Mouse (Mus musculus) brain, adult 2 months (tissue): ENCODE measurements at regions not wholly inside any gene's neighbourhood (a gene's known extent, or its start where the extent isn't known, plus 50 kb on each side); places are given as distances from the start of the nearest gene placed in this dataset.

ENCODE experiments used
- DNase-seq: peaks from one replicate; pipeline ENCODE4 v3.0.0; 2011; ENCODE audit warnings: low read depth, low spot score

DNA sequence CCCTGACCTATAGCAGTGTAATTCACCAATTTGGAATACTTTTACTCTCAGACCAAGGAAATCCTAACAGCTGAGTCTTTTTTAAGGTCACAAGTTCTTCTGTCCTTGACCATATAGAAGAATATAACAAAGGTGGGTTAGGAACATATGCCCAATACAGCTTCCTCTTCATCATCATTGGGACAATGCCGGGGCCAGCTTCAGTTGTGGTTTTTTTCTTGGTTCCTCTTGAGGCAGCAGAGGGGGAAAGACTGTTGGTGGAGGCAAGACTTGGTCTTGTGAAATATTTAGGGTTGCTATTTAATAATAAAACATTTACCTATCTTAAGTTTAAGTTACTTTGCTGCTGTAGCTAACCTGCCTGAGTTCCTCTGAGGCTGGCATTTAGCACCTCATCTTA is 144.8 kb upstream of the Htr1f start:
- no peak for DNase-seq

DNA sequence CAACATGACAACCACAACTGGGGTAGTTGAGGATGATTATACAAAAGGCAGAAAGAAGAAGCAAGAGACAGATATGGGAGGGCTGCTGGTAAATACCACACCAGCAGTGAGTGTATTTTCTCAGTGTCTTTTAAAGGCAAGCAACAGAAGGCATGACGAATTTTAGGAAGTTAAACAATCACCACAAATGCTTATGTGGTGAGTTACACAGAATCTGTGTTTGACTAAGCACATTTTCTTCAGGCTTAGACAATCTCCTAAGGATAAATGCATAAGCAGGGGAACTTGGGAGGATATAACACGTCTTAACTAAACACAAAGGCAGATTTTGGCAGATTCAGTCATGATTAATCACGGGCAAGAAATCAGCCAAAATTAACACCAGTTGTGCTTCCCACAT is 141.8 kb upstream of the Htr1f start:
- peak; percentile 60 for DNase-seq

DNA sequence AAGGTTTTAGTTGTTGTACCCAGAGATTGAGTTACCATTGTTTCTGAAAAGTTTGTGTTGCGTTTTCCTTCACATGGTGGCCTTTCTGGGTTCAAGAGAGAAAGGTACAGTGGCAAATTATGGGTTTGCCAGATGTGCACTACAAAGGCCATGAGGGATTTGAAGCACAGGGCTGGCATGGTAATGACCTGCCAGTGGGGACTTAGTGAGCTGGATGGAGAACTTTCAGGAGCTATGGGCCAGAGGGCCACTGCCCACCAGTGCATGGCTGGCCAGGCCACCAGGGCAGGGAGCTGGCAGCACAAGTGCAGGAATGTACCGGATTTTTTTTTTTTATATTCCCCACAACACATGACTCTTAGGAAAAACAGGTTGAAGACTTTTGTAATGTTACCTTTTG is 128.8 kb upstream of the Htr1f start:
- DNase-seq: no peak

DNA sequence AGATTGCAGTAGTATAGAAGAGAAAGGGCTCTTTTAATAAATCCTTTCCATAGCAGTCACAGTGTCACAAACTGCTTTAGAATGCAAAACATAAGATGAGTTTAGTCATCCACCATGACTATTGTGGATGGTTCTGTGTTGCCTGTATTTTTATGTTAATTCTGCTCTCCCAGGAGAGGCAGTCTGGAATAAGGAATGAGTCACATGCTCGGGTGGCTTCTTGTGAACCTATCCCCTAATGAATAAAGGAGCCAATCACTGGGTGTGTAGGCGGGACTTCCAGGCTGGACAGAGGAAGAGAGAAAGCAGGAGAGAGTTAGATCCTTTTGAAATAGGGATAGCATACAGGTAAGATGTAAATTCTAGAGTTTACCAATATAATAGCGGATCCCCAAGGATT is 128.3 kb upstream of the Htr1f start:
- no peak for DNase-seq

DNA sequence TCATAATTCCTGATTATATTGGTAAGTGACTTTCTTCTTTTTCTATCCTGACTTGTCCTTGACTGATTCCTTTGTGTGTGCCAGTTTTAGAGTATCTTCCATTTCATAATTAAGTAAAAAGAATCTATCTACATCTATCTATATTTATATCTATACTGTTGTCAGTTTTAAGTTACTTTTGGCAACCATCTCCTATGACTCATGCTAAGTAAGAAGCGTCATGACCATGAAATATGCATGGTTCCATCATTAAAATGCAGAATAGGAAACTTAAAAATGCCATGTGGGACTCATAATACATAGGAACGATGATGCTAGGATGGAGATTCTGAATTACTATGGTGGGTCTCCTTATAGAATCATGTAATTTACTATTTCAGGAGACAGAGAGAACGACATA is 113.8 kb upstream of the Htr1f start:
- DNase-seq: no peak

DNA sequence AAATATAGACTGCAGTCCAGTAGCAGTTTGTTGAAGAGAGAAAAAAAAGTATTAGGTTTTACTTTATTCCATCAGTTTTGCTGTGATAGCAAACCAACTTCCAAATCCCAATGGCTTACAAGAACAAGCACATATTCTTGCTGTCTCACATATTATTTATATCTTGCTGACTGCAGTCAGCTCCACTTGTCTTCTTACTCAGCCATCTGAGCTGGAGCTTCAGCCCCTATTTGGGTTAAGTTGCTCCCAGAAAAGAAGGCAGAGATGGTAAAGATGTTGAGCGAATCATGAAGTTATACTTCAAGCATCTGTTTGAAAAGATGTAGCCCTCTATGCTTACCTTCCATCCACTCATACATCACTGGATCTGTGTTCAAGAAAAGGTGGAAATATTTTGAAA is 106.7 kb upstream of the Htr1f start:
- DNase-seq: peak; percentile 53

DNA sequence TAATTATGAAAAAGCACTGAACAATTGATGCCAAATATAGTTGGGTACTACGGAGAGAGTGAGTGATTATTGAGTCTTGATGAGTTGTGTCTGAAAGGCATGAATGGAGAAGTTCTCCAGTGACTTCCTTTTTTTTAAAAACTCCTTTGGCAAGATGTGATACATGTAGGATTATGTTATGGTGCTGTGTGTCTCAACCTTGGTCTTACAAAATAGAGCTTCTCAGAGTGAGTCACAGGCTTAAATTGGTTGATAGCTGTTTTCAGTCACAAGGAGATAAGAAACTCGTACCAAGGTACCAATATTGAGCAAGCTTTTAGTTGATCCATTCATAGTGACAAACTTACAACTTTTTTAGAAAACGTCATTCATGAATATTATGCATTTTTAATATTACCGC is 95.7 kb upstream of the Htr1f start:
- no peak for DNase-seq

DNA sequence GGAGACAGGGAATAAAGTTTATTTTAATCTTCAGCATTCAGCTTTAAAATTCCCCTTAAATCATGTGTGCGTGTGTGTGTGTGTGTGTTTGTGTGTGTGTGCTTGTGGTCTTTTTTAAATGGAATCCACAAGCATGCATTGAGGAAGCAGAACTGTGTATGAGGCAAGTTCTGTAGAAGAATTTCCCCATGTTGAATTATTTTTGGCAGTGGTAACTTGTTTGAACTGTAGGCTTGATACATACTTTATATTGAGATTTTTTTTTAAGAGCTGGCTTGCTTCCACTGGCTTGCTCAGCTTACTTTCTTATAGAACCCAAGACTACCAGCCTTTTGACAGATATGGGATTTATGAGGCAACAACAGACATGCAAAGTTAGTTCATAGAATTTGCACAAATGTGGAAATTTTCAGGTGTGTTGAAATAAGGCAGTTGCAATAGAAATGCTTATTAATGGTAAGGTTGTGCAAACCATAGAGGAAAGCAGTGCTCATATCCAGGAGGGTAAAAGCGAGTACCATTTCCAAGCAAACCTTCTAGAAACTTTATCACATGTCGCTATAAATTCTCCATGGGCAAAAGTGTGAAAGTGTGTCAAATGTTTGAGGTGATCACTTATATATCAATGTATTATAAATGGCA is 91.7 kb upstream of the Htr1f start:
- no peak for DNase-seq

DNA sequence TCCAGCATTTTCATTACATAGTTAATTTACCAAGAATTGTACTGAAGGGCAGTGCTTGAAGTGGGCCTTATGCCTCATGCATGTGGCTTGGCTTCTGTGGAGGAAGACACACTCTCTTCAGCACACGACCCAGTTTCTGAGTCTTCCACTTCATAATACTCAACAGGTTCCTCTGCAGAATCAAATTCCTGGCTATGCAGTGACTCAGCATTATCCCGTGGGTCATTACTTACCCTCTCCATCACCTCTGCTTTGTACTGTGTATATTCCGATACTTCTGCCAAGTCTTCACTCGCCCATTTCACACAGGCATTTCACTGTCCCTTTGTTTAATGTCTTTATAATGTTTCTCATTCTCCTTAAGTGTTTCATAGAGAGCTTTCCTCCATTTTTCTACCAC is 90.1 kb upstream of the Htr1f start:
- no peak for DNase-seq

DNA sequence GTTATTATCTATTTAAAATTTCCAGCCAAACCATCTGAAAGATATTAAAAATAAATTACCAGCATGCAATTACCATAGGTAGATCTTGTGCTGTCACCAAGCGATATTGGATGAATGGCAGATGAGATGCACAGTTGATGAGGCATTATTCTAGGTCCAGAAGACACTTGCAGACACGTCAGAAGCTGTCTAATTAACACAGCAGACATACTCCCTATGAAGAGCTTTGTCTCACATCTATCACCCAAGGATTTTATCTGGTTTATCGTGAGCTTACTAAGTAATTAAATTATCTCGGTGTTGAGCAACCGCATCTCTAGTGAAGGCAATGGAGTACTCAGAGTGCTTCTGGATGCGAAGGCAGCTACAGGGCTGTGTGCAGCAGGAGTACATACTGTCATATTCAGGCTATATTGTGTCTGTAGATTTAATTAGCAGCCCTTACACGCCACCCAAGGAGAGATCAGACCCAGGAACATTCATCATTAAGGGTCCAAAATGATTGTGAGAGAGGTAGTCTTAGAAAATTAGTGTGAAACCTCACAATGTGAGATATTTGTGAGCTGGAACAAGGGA is 86.0 kb upstream of the Htr1f start:
- DNase-seq: no peak

DNA sequence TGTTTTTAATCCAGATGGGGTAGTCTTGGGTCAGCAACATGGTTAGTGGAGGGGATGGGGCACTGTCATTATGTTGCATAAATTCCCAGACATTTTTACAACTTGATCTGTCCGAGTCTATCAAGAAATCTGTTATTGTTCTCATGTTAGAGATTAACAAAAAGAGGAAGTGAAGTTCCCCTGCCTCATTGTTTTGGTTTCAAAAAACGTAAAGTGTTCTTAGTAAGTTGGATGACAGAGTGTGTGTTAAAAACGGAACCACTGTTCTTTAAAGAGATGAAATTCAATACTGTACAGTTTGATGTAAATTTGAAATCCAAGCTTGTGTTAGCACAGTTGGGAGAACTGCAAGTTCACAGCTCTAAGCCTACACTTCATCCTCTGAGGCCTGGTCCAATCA is 68.9 kb upstream of the Htr1f start:
- no peak for DNase-seq

DNA sequence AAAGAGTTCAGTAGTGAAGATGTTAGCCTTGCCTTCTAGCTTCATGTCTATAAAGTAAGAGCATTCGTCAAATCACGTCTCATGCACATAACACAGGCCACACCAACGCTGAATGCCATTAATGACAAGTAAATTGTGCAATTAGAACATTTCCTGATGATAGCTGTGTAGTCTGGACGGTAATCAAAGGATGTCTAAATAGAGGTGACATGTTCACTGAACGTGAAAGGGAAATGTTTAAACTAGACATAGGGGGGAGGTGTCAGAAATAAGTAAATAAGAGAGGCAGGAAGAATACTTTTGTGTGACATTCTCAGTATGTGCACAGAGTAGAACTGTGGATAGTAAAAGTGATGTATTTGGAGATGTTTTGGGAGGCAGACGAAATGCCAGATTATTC is 61.5 kb upstream of the Htr1f start:
- DNase-seq: no peak

DNA sequence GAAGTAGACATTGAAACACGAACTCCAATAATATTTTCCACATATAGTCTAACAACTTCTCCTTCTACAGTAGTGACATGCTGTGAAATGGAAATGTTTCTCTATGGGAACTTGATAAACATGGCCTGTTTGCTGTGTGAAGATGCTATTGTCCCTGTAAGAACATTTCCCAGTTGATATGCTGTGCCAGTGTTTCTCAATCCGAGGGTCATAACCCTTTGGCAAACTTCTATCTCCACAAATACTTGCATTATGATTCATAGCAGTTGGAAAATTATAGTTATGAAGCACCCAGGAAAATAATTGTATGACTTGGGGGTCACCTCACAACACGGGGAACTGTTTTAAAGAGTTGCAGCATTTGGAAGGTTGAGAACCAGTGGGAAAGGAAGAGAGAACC is 57.1 kb upstream of the Htr1f start:
- DNase-seq: no peak

DNA sequence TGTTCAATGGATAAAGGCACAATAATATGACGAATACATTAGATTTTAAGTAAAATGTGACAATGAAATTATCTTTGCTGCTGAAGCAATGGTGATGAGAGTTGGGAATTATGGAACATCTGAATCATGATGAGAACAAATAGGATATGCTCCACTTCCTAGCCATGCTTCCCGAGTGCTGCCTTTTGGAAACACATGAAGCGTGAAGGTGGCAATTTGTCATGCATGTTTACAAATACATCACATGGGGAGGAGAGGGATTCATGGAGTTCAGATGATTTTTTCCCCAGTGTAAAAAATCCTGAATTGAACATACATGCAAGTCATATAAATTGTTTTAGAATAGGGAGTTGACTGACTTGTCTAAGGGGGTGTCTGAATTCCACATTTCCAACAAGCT is 54.6 kb upstream of the Htr1f start:
- DNase-seq: no peak

DNA sequence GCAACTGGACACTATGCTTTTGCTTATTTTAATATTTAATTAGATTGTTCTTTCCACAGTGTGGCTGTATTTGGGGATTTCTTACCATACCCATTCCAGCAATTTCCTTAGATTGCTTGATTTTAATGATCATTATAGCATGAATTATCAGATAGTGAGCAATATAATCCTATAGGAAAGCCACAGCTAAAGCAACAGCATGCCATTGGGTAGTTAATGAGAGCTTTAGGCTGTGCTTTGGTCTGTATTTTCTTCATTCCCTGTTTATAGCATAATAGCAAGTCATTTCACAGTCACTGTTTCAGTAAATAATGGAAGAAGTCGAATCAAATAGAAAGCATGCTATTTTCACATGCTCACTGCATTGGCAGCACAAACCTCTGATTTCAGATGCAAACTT is 49.9 kb upstream of the Htr1f start:
- DNase-seq: no peak
